Mouse (Mus musculus): ENCODE measurements around the gene Thtpa. TPM values are rescaled to one million over a fixed set of nuclear protein-coding genes. Genes with fewer than 3 reads are reported as not detected.

Thtpa gene
- polyA plus RNA-seq, 1 experiment from 2014 or later = 44.4 TPM

Other genes with a start within 250 kb of the Thtpa start
- 9.3 and 11.7 TPM in 2 replicates for gene Homez, start 223.8 kb upstream of the Thtpa start, polyA plus RNA-seq (2014; fragmentation: Nextera tagmentation; extraction: Ambion mirVana)
- 2.5 TPM in 2 replicates for gene Ppp1r3e, start 217.2 kb upstream of the Thtpa start, polyA plus RNA-seq (2014; fragmentation: Nextera tagmentation; extraction: Ambion mirVana)
- 4.0 and 4.4 TPM in 2 replicates for gene Bcl2l2, start 211.4 kb upstream of the Thtpa start, polyA plus RNA-seq (2014; fragmentation: Nextera tagmentation; extraction: Ambion mirVana)
- gene Gm20521, start 211.3 kb upstream of the Thtpa start, polyA plus RNA-seq (2014; fragmentation: Nextera tagmentation; extraction: Ambion mirVana) = not detected in 2 replicates
- 133 and 140 TPM in 2 replicates for gene Pabpn1, start 202.3 kb upstream of the Thtpa start, polyA plus RNA-seq (2014; fragmentation: Nextera tagmentation; extraction: Ambion mirVana)
- 76.1 and 82.9 TPM in 2 replicates for gene Slc22a17, start 181.7 kb upstream of the Thtpa start, polyA plus RNA-seq (2014; fragmentation: Nextera tagmentation; extraction: Ambion mirVana)
- 26.9 and 27.7 TPM in 2 replicates for gene Efs, start 168.7 kb upstream of the Thtpa start, polyA plus RNA-seq (2014; fragmentation: Nextera tagmentation; extraction: Ambion mirVana)
- gene Il25, start 162.1 kb upstream of the Thtpa start, polyA plus RNA-seq (2014; fragmentation: Nextera tagmentation; extraction: Ambion mirVana) = 0.38 and 0.48 TPM in 2 replicates
- gene Cmtm5, start 158.5 kb upstream of the Thtpa start, polyA plus RNA-seq (2014; fragmentation: Nextera tagmentation; extraction: Ambion mirVana) = 2.8 and 3.5 TPM in 2 replicates
- 0.91 and 1.2 TPM in 2 replicates for gene Myh6, start 127.9 kb upstream of the Thtpa start, polyA plus RNA-seq (2014; fragmentation: Nextera tagmentation; extraction: Ambion mirVana)
- gene Gm17428, start 117.9 kb upstream of the Thtpa start, polyA plus RNA-seq (2014; fragmentation: Nextera tagmentation; extraction: Ambion mirVana) = not detected in 2 replicates
- gene Myh7, start 100.2 kb upstream of the Thtpa start, polyA plus RNA-seq (2014; fragmentation: Nextera tagmentation; extraction: Ambion mirVana) = 5.4 and 6.5 TPM in 2 replicates
- gene Ngdn, start 79.3 kb upstream of the Thtpa start, polyA plus RNA-seq (2014; fragmentation: Nextera tagmentation; extraction: Ambion mirVana) = 64.1 and 72.0 TPM in 2 replicates
- 8.5 and 12.0 TPM in 2 replicates for gene Zfhx2, start 2.5 kb upstream of the Thtpa start, polyA plus RNA-seq (2014; fragmentation: Nextera tagmentation; extraction: Ambion mirVana)
- 8.1 and 9.2 TPM in 2 replicates for gene Ap1g2, start 11.8 kb downstream of the Thtpa start, polyA plus RNA-seq (2014; fragmentation: Nextera tagmentation; extraction: Ambion mirVana)
- 24.1 and 28.9 TPM in 2 replicates for gene Jph4, start 22.2 kb downstream of the Thtpa start, polyA plus RNA-seq (2014; fragmentation: Nextera tagmentation; extraction: Ambion mirVana)
- 0.41 and 0.56 TPM in 2 replicates for gene Dhrs2, start 127.2 kb downstream of the Thtpa start, polyA plus RNA-seq (2014; fragmentation: Nextera tagmentation; extraction: Ambion mirVana)